Comparison of ENCODE assay signal across 8 mouse cellular contexts in the genomic region with DNA sequence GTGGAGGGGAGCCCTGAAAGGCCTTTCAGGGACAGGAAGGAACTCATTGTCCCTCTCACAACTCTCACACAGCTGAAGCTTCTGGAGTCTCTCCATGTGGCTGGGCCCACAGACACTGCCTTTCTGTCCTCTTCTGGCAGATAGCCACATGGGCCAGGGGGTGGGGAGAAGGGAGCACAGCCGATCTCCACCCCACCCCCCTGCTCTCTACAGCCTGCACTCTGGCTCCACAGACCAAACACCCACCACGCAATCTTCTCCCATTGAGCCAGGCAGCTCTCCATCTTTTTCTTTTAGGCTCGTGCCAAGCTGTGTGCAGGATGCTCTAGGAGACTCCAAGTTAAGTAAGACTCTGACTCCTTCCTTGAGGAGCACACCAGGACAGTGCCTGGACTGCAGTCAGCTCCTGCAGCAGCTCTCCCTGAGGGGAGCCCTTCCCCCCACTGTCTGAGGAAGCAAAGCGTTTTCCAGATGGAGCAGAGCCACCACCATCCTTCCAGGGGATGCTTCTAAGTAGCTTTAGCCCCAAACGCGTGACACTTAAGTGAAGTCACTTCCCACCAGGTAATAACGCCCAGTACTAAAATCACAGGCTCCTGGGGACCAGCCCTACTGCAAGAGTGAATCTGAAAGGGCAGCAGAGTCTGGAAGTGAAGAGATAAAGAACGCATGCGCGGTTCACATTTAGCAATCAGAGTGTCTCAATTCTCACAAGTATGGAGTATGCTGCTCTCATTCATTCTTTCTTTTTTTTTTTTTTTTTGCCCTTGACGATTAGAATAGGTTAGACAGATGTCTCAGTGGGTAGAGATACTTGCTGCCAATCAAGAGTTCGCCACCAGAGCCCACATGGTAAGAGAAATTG. TPM values are rescaled to one million over a fixed set of nuclear protein-coding genes. Genes with fewer than 3 reads are reported as not detected.
DNase-seq lines count a peak whose midpoint lies in the region; ATAC-seq and TF ChIP-seq lines count a peak whose summit lies in the region.

No protein-coding gene starts in this region.

- H3K4me1 ChIP-seq in forebrain, postnatal 0 days (ENCODE audit: insufficient read depth): no peaks in the 10 kb centered on the region

- TF ChIP-seq CTCF in forebrain, postnatal 0 days (IDR thresholded peaks at IDR 0.05; ENCODE audit: low read depth): no peak

- ATAC-seq in forebrain, postnatal 0 days: peak; percentile 89

- WGBS in forebrain, postnatal 0 days: 32% methylated on average over 12 of the region's 12 CpGs

- H3K9me3 ChIP-seq in forebrain, postnatal 0 days (ENCODE audit: low read length): no peaks in the 10 kb centered on the region

- no peaks in the 10 kb centered on the region for H3K27me3 ChIP-seq in forebrain, postnatal 0 days (ENCODE audit: insufficient read depth, low read length)

- peak overlapping the region; percentile 62; the same call in 1 of the 2 replicates for H3K27ac ChIP-seq in forebrain, postnatal 0 days (ENCODE audit: low read depth, low read length)

- H3K36me3 ChIP-seq in forebrain, postnatal 0 days (ENCODE audit: insufficient read depth): no peaks in the 10 kb centered on the region

- no peak overlapping the region for H3K9ac ChIP-seq in forebrain, postnatal 0 days

- peak overlapping the region; percentile 4; the same call in 1 of the 2 replicates for H3K4me2 ChIP-seq in forebrain, postnatal 0 days (ENCODE audit: low read depth)

- intact Hi-C loops in heart, postnatal 10 days (cut with DNase I): no loop called here

- DNase-seq in urinary bladder, postnatal 14 days (ENCODE audit: low spot score): peak; percentile 65
- DNase-seq in urinary bladder, adult 2 months (ENCODE audit: low spot score): no peak
- peak; percentile 75 for DNase-seq in forebrain, postnatal 0 days
- peak; percentile 85 to 86 for DNase-seq in heart, postnatal 10 days
- peak; percentile 61 to 86 for DNase-seq in layer of hippocampus, adult 18-20 months (ENCODE audit: low spot score in 2 of 2)
- peak; percentile 71 for DNase-seq in lung, postnatal 14 days
- DNase-seq in right cerebral cortex, postnatal 4 days: peak; percentile 72
- DNase-seq in thymus, adult 18-20 months: no peak

- no peak overlapping the region for H3K4me3 ChIP-seq in forebrain, postnatal 0 days (ENCODE audit: low read depth, low read length)

RNA-seq across cellular contexts. Expression of gene Dennd2a, which starts 28.8 kb away (rescaled TPM):
- 10.8 and 14.9 TPM in 2 replicates for polyA plus RNA-seq in urinary bladder, adult 2 months (2012; rRNA removed)
- 11.2 and 13.7 TPM in 2 replicates for total RNA-seq in forebrain, postnatal 0 days (2014; rRNA removed)
- 5.4 and 8.2 TPM in 2 replicates for polyA plus RNA-seq in forebrain, postnatal 0 days (2015; fragmentation: Nextera tagmentation; extraction: Ambion mirVana)
- 10 to 100 TPM; 22.9 to 23.7 TPM for total RNA-seq in heart, postnatal 10 days (2021)
- 10 to 100 TPM; 37.6 to 38.9 TPM for total RNA-seq in layer of hippocampus, adult 18-20 months (2021)

RNA-seq across cellular contexts. Expression of gene Adck2, which starts 44.8 kb away (rescaled TPM):
- 19.4 and 21.9 TPM in 2 replicates for polyA plus RNA-seq in urinary bladder, adult 2 months (2012; rRNA removed)
- total RNA-seq in forebrain, postnatal 0 days (2014; rRNA removed): 17.6 and 21.9 TPM in 2 replicates
- polyA plus RNA-seq in forebrain, postnatal 0 days (2015; fragmentation: Nextera tagmentation; extraction: Ambion mirVana): 34.5 and 40.3 TPM in 2 replicates
- 10 to 100 TPM; 19.2 to 19.4 TPM for total RNA-seq in heart, postnatal 10 days (2021)
- 10 to 100 TPM; 21.6 to 27.3 TPM for total RNA-seq in layer of hippocampus, adult 18-20 months (2021)

RNA-seq across cellular contexts. Expression of gene Gm42420, which starts 56.6 kb away (rescaled TPM):
- polyA plus RNA-seq in urinary bladder, adult 2 months (2012; rRNA removed): 1.2 and 1.9 TPM in 2 replicates
- total RNA-seq in forebrain, postnatal 0 days (2014; rRNA removed): not detected in 2 replicates
- polyA plus RNA-seq in forebrain, postnatal 0 days (2015; fragmentation: Nextera tagmentation; extraction: Ambion mirVana): 0.53 and 1.8 TPM in 2 replicates
- 1 to 10 TPM in 1 of 2 experiments, not detected in 1; 1.6 TPM for total RNA-seq in heart, postnatal 10 days (2021)
- not detected for total RNA-seq in layer of hippocampus, adult 18-20 months (2021)

Comparison
In these comparisons a context has a peak if more than half of its experiments do, and no peak if none do; other contexts are left out.
1. DNase-seq: peak in urinary bladder, postnatal 14 days (single experiment), forebrain, postnatal 0 days (single experiment), heart, postnatal 10 days (2 of 2), layer of hippocampus, adult 18-20 months (2 of 2), lung, postnatal 14 days (single experiment) and right cerebral cortex, postnatal 4 days (single experiment); none in urinary bladder, adult 2 months (single experiment) and thymus, adult 18-20 months (0 of 2).